Mouse (Mus musculus) heart, postnatal 0 days (tissue): ENCODE data around the gene Rbbp5.

Experiments used
- CTCF ChIP-seq: IDR thresholded peaks from 2 replicates; pipeline ENCODE4 v1.5.1; 2016; ENCODE audit warnings: antibody characterized with exemption, control low read depth, low read depth
- EP300 ChIP-seq: IDR thresholded peaks from 2 replicates; pipeline ENCODE4 v1.6.1; 2016; ENCODE audit warnings: antibody characterized with exemption, low read depth

- TF ChIP-seq CTCF = no peak
- no peak for TF ChIP-seq EP300
Observed at GRCm38 (mm10) chr1:132541824-132542599, 64.8 kb downstream of the Rbbp5 start.
